Mouse (Mus musculus): ENCODE measurements around the gene Gm21820.
"Not testable (repeated sequence)": the region's sequence is repeated elsewhere in the genome, so short reads cannot be mapped to it uniquely, and the experiment has no call there.

Gene Gm21820

GRCm38 (mm10) chrY:5249341-5249740, at the start of gene Gm21820:
TSS of gene Gm21820 (minus strand) at chrY:5249441.
- DNase-seq (ENCODE audit: low spot score in 2 of 2) = not testable (repeated sequence)
